21 mouse cellular contexts compared by ENCODE assay signal in the genomic region with DNA sequence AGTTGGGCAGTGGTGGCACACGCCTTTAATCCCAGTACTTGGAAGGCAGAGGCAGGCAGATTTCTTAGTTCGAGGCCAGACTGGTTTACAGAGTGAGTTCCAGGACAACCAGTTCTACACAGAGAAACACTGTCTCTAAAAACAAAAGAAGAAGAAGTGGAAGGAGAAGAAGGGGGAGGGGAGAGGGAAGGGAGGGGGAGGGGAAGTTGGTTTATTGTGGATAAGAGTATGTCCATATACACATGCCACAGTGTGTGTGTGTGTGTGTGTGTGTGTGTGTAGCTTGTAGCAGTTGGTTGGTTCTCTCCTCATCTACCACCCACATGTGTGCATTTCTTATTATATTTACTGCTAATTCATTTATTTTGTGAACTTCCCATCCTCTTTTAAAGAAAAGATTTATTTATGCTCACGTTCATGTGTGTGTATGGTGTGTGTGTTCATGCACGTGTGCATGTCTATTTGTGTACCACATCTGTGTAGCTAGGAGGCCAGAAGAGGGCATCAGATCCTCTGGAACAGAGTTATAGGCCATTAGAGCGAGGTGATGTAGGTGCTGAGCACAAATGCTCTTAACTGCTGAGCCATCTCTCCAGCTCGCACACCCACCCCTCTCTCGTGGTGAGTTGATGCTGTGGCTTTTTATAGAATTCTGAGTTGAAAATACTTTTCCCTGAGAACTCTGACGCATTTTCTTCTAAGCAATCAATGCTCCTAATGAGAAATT. TPM values are rescaled to one million over a fixed set of nuclear protein-coding genes. Genes with fewer than 3 reads are reported as not detected.
DNase-seq lines count a peak whose midpoint lies in the region; TF ChIP-seq lines count a peak whose summit lies in the region.
"Had no signal": no experiment of that assay in that cellular context is flagged by ENCODE, and none has a peak within 500 bp of the region (broad histone marks: within the 10 kb centered on the region; RNA-seq: fewer than 3 reads in every experiment).

No protein-coding gene starts in this region.

- H3K9me3 ChIP-seq in heart, embryonic 10.5 days, result no peaks in the 10 kb centered on the region

- H3K27me3 ChIP-seq in heart, embryonic 10.5 days (ENCODE audit: insufficient read depth, poor library complexity, severe bottlenecking), result peaks cover 13% of the 10 kb centered on the region; the same call in 1 of the 2 replicates

- peak; percentile 13; the same call in 1 of the 2 replicates for TF ChIP-seq CTCF in gastrocnemius, adult 2 months (IDR thresholded peaks at IDR 0.05)

- peaks cover 11% of the 10 kb centered on the region; the same call in 1 of the 2 replicates for H3K4me1 ChIP-seq in heart, embryonic 10.5 days

- H3K4me3 ChIP-seq in gastrocnemius, adult 2 months, result no peak overlapping the region
- H3K4me3 ChIP-seq in heart, embryonic 10.5 days, result no peak overlapping the region

- H3K36me3 ChIP-seq in heart, embryonic 10.5 days, result no peaks in the 10 kb centered on the region

- intact Hi-C loops in gastrocnemius, adult 2 months (cut with DNase I), result no loop called here
- intact Hi-C loops in gastrocnemius, postnatal 36 days (cut with DNase I), result no loop called here
- intact Hi-C loops in left cerebral cortex, postnatal 25 days (cut with DNase I), result loop anchor here (1.0 to 2.0 kb wide), 2 partner anchors 19 to 32 kb away; a partner anchor contains a TSS
- intact Hi-C loops in left cerebral cortex, postnatal 4 days (cut with DNase I), result no loop called here

- H3K27ac ChIP-seq in gastrocnemius, adult 2 months, result no peak overlapping the region
- no peak overlapping the region for H3K27ac ChIP-seq in heart, embryonic 10.5 days
- H3K27ac ChIP-seq: macrophage had no signal

- 75% methylated on average over 8 of the region's 8 CpGs for WGBS in heart, embryonic 10.5 days

- no peak for DNase-seq in gastrocnemius, adult 2 months
- no peak for DNase-seq in gastrocnemius, postnatal 36 days
- peak; percentile 54 to 85 for DNase-seq in left cerebral cortex, postnatal 25 days (ENCODE audit: low spot score in 2 of 2)
- DNase-seq in left cerebral cortex, postnatal 4 days, result no peak
- peak; percentile 69 for DNase-seq in right cerebral cortex, adult 18-20 months
- no peak for DNase-seq in right cerebral cortex, postnatal 25 days
- no peak for DNase-seq in urinary bladder, postnatal 10 days (ENCODE audit: low spot score)
- no peak for DNase-seq in heart, embryonic 10.5 days (ENCODE audit: low spot score)
- DNase-seq: adrenal gland, adult 8-10 months; cerebellum, adult 18-20 months; kidney, adult 9 months; retina, postnatal 1 day; thymus, postnatal 4 days had no signal

RNA-seq across cellular contexts. Expression of a gene that starts 16.9 kb away (rescaled TPM):
- total RNA-seq in gastrocnemius, adult 2 months (2021), result 10 to 100 TPM in 1 of 2 experiments, 1 to 10 TPM in 1; 9.5 to 14.0 TPM
- 10 to 100 TPM; 11.7 to 15.5 TPM for total RNA-seq in gastrocnemius, postnatal 36 days (2021)
- total RNA-seq in left cerebral cortex, postnatal 25 days (2021), result 100 to 1,000 TPM; 299 to 327 TPM
- 10 to 100 TPM; 53.7 to 54.5 TPM for total RNA-seq in left cerebral cortex, postnatal 4 days (2021)
- 20.1 and 22.9 TPM in 2 replicates for polyA plus RNA-seq in heart, embryonic 10.5 days (2016; fragmentation: Nextera tagmentation; extraction: Ambion mirVana)

RNA-seq across cellular contexts. Expression of a gene that starts 22.1 kb away (rescaled TPM):
- total RNA-seq in gastrocnemius, adult 2 months (2021), result under 1 TPM; 0.06 to 0.15 TPM
- under 1 TPM; 0.08 to 0.12 TPM for total RNA-seq in gastrocnemius, postnatal 36 days (2021)
- total RNA-seq in left cerebral cortex, postnatal 25 days (2021), result 10 to 100 TPM; 79.1 to 79.3 TPM
- total RNA-seq in left cerebral cortex, postnatal 4 days (2021), result 10 to 100 TPM; 12.2 to 18.1 TPM
- 0.32 and 0.38 TPM in 2 replicates for polyA plus RNA-seq in heart, embryonic 10.5 days (2016; fragmentation: Nextera tagmentation; extraction: Ambion mirVana)
- polyA plus RNA-seq: macrophage had no signal

RNA-seq across cellular contexts. Expression of a gene that starts 22.2 kb away (rescaled TPM):
- total RNA-seq in gastrocnemius, adult 2 months (2021), result not detected
- not detected for total RNA-seq in gastrocnemius, postnatal 36 days (2021)
- total RNA-seq in left cerebral cortex, postnatal 25 days (2021), result 1 to 10 TPM; 3.3 TPM
- under 1 TPM; 0.52 to 0.98 TPM for total RNA-seq in left cerebral cortex, postnatal 4 days (2021)
- polyA plus RNA-seq in heart, embryonic 10.5 days (2016; fragmentation: Nextera tagmentation; extraction: Ambion mirVana), result not detected in 2 replicates
- total RNA-seq: adrenal gland, adult 8-10 months; gastrocnemius, adult 8-10 months; heart, adult 8-10 months; heart, postnatal 25 days had no signal
- polyA plus RNA-seq: liver, embryonic 11.5 days; macrophage had no signal

RNA-seq across cellular contexts. Expression of a gene that starts 31.9 kb away (rescaled TPM):
- total RNA-seq in gastrocnemius, adult 2 months (2021), result not detected
- not detected for total RNA-seq in gastrocnemius, postnatal 36 days (2021)
- total RNA-seq in left cerebral cortex, postnatal 25 days (2021), result not detected
- not detected for total RNA-seq in left cerebral cortex, postnatal 4 days (2021)
- not detected in 2 replicates for polyA plus RNA-seq in heart, embryonic 10.5 days (2016; fragmentation: Nextera tagmentation; extraction: Ambion mirVana)
- total RNA-seq: adrenal gland, adult 8-10 months; gastrocnemius, adult 8-10 months; heart, adult 8-10 months; heart, postnatal 25 days; left cerebral cortex, adult 8-10 months had no signal
- polyA plus RNA-seq: forebrain, embryonic 14.5 days; liver, embryonic 11.5 days; macrophage; neural tube, embryonic 14.5 days had no signal

RNA-seq across cellular contexts. Expression of a gene that starts 45.2 kb away (rescaled TPM):
- under 1 TPM; 0.36 to 0.54 TPM for total RNA-seq in gastrocnemius, adult 2 months (2021)
- total RNA-seq in gastrocnemius, postnatal 36 days (2021), result under 1 TPM; 0.38 to 0.59 TPM
- total RNA-seq in left cerebral cortex, postnatal 25 days (2021), result 1 to 10 TPM; 4.0 to 4.5 TPM
- 1 to 10 TPM; 2.8 to 3.2 TPM for total RNA-seq in left cerebral cortex, postnatal 4 days (2021)
- polyA plus RNA-seq in heart, embryonic 10.5 days (2016; fragmentation: Nextera tagmentation; extraction: Ambion mirVana), result 2.3 and 2.5 TPM in 2 replicates
- polyA plus RNA-seq: macrophage had no signal

Comparison
In these comparisons a context has a peak if more than half of its experiments do, and no peak if none do; other contexts are left out.
1. DNase-seq: peak in left cerebral cortex, postnatal 25 days (2 of 2) and right cerebral cortex, adult 18-20 months (single experiment); none in gastrocnemius, adult 2 months (single experiment), gastrocnemius, postnatal 36 days (0 of 2), left cerebral cortex, postnatal 4 days (single experiment), right cerebral cortex, postnatal 25 days (single experiment), urinary bladder, postnatal 10 days (single experiment) and heart, embryonic 10.5 days (single experiment).
2. RNA of a gene that starts 16.9 kb away (total RNA-seq): 299 to 327 TPM in left cerebral cortex, postnatal 25 days; 53.7 to 54.5 TPM in left cerebral cortex, postnatal 4 days, 11.7 to 15.5 TPM in gastrocnemius, postnatal 36 days and 9.5 to 14.0 TPM in gastrocnemius, adult 2 months; every median in the first group is over 4 times any median in the second.
3. RNA of a gene that starts 22.1 kb away (total RNA-seq): 79.1 to 79.3 TPM in left cerebral cortex, postnatal 25 days and 12.2 to 18.1 TPM in left cerebral cortex, postnatal 4 days; 0.06 to 0.15 TPM in gastrocnemius, adult 2 months and 0.08 to 0.12 TPM in gastrocnemius, postnatal 36 days; every median in the first group is over 10 times any median in the second.